Mouse (Mus musculus) kidney, adult 2 months (tissue): ENCODE data around the gene Smarca2. TPM values are rescaled to one million over a fixed set of nuclear protein-coding genes. Genes with fewer than 3 reads are reported as not detected.

Experiments used
- DNase-seq: peaks from one replicate; pipeline ENCODE4 v3.0.0; 2021
- H3K27ac ChIP-seq: fragments of 200-500 bp; 2 replicates; pipeline ENCODE4 v1.5.1; 2012; ENCODE audit warnings: low read depth, low read length, control low read depth, inconsistent platforms; ENCODE audit not compliant: insufficient read depth
- H3K27me3 ChIP-seq: fragments of 200-500 bp; replicated peaks from 2 replicates; pipeline ENCODE4 v1.6.1; 2012; ENCODE audit warnings: mild to moderate bottlenecking, moderate library complexity, low read length, inconsistent platforms; ENCODE audit not compliant: control insufficient read depth, insufficient read depth
- H3K36me3 ChIP-seq: fragments of 200-500 bp; 2 replicates; pipeline ENCODE4 v1.6.1; 2012; ENCODE audit warnings: mild to moderate bottlenecking, moderate library complexity, low read length, inconsistent platforms; ENCODE audit not compliant: control insufficient read depth, insufficient read depth
- H3K4me1 ChIP-seq: fragments of 200-500 bp; 2 replicates; pipeline ENCODE4 v1.6.1; 2011; ENCODE audit warnings: low read length; ENCODE audit not compliant: control insufficient read depth, insufficient read depth
- H3K4me3 ChIP-seq: fragments of 200-500 bp; 2 replicates; pipeline ENCODE4 v1.5.1; 2011; ENCODE audit warnings: mild to moderate bottlenecking, low read depth, low read length, control low read depth; ENCODE audit not compliant: insufficient read depth
- CTCF ChIP-seq: fragments of 200-500 bp; conservative IDR thresholded peaks from 2 replicates; pipeline ENCODE4 v1.5.1; 2011; ENCODE audit warnings: low read depth, mild to moderate bottlenecking, control low read depth, low read length, moderate library complexity, mixed read lengths; ENCODE audit not compliant: insufficient read depth, insufficient read length
- POLR2A ChIP-seq: fragments of 200-500 bp; IDR thresholded peaks from one replicate; pipeline ENCODE4 v1.6.1; 2011; ENCODE audit warnings: low read depth, low read length, control low read depth
- WGBS: fragments of 180-500 bp; shearing (Covaris S2); methylation state at CpG from one replicate; pipeline ENCODE4 v1.1.7; 2018; 5-methylcytosine and 5-hydroxymethylcytosine counted together
- polyA plus RNA-seq: library from polyadenylated mRNA; depleted of rRNA; stranded (reverse); fragments of >200 nt; gene quantifications from 2 replicates; pipeline ENCODE4 v1.2.3, GENCODE M21; 2012

Gene Smarca2
- polyA plus RNA-seq, 1 experiment = 45.6 TPM

GRCm38 (mm10) chr19:26675917-26676316, 71.1 kb downstream of the Smarca2 start:
- TF ChIP-seq POLR2A = no peak
- TF ChIP-seq CTCF = no peak
- no peaks in the 10 kb centered on the region for H3K4me1 ChIP-seq
- no peak overlapping the region for H3K4me3 ChIP-seq
- H3K27ac ChIP-seq = no peak overlapping the region
- 70% methylated on average over 6 of the region's 6 CpGs for WGBS
- H3K27me3 ChIP-seq = no peaks in the 10 kb centered on the region
- no peak for DNase-seq
- H3K36me3 ChIP-seq = peaks cover 12% of the 10 kb centered on the region

- TF ChIP-seq POLR2A (no peak), CTCF (no peak)
- H3K4me1 ChIP-seq = no peaks in the 10 kb centered on the region
- H3K27ac ChIP-seq = no peak overlapping the region
- peaks cover 15% of the 10 kb centered on the region for H3K36me3 ChIP-seq
- 67% methylated on average over 8 of the region's 8 CpGs for WGBS
- no peak for DNase-seq
- H3K4me3 ChIP-seq = no peak overlapping the region
- no peaks in the 10 kb centered on the region for H3K27me3 ChIP-seq
Measured at GRCm38 (mm10) chr19:26678543-26678942, 73.7 kb downstream of the Smarca2 start.

- DNase-seq = no peak
- Histone ChIP-seq H3K27me3 (no peaks in the 10 kb centered on the region), H3K4me3 (no peak overlapping the region), H3K4me1 (no peaks in the 10 kb centered on the region), H3K36me3 (peaks cover 17% of the 10 kb centered on the region), H3K27ac (no peak overlapping the region)
- WGBS = 69% methylated on average over 3 of the region's 3 CpGs
- no peak for TF ChIP-seq CTCF
- TF ChIP-seq POLR2A = no peak
Measured at GRCm38 (mm10) chr19:26679674-26680073, 74.8 kb downstream of the Smarca2 start.

GRCm38 (mm10) chr19:26681549-26681948, 76.7 kb downstream of the Smarca2 start:
- H3K27ac ChIP-seq = no peak overlapping the region
- no peaks in the 10 kb centered on the region for H3K27me3 ChIP-seq
- H3K4me1 ChIP-seq = no peaks in the 10 kb centered on the region
- DNase-seq = no peak
- 94% methylated on average over 8 of the region's 8 CpGs for WGBS
- H3K4me3 ChIP-seq = no peak overlapping the region
- H3K36me3 ChIP-seq = peaks cover 16% of the 10 kb centered on the region
- no peak for TF ChIP-seq POLR2A
- no peak for TF ChIP-seq CTCF

- TF ChIP-seq CTCF (no peak), POLR2A (no peak)
- WGBS = 89% methylated on average over 4 of the region's 4 CpGs
- H3K27ac ChIP-seq = no peak overlapping the region
- H3K36me3 ChIP-seq = peaks cover 13% of the 10 kb centered on the region
- no peak overlapping the region for H3K4me3 ChIP-seq
- no peaks in the 10 kb centered on the region for H3K4me1 ChIP-seq
- no peak for DNase-seq
- no peaks in the 10 kb centered on the region for H3K27me3 ChIP-seq
Measured at GRCm38 (mm10) chr19:26682130-26682529, 77.3 kb downstream of the Smarca2 start.

- no peak for TF ChIP-seq CTCF
- no peak for TF ChIP-seq POLR2A
- DNase-seq = no peak
- Histone ChIP-seq H3K4me1 (no peaks in the 10 kb centered on the region), H3K36me3 (peaks cover 16% of the 10 kb centered on the region), H3K27ac (no peak overlapping the region), H3K27me3 (no peaks in the 10 kb centered on the region), H3K4me3 (no peak overlapping the region)
- WGBS = 95% methylated on average over 2 of the region's 2 CpGs
Measured at GRCm38 (mm10) chr19:26682731-26683130, 77.9 kb downstream of the Smarca2 start.

GRCm38 (mm10) chr19:26683731-26684130, 78.9 kb downstream of the Smarca2 start:
- 96% methylated on average over 8 of the region's 8 CpGs for WGBS
- peaks cover 14% of the 10 kb centered on the region for H3K36me3 ChIP-seq

More at GRCm38 (mm10) chr19:26683731-26684130, 78.9 kb downstream of the Smarca2 start:
- Histone ChIP-seq H3K4me3 (no peak overlapping the region), H3K27me3 (no peaks in the 10 kb centered on the region), H3K27ac (no peak overlapping the region), H3K4me1 (no peaks in the 10 kb centered on the region)
- TF ChIP-seq CTCF (no peak), POLR2A (no peak)
- DNase-seq = no peak
